Mouse (Mus musculus): ENCODE measurements around the gene Mkln1.
"Not testable (repeated sequence)": the region's sequence is repeated elsewhere in the genome, so short reads cannot be mapped to it uniquely, and the experiment has no call there.

The Mkln1 gene

DNA sequence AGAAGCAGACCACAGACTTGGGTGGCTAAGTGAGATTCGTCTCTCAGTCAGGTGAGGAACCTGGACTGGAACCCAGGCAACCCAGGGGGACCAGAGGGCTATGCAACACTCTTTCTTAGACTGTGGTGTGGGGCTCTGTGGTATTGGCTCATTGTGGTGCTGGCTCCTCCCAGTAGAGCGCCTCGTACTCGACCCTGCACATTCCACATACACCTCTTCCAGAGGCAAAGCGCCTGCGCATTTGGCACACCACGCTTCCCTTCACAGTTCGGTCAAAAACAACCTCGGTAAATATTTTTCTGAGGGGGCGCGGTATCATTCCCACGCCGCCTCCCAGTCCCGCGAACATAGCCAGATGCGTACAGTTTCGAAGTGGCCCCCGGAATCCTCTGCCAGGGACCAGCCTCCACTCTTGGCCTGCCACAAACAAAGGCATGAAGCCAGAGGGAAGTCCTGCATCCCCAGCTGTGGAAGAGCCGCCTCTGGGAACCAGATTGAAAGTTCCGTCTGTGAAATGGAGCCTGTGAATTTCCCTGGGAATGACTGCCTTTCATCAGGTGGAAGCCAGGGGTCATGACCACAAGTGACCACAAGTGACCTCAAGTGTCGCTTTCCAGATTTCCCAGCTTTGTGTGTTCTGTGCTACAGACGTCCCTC is 152.5 kb downstream of the Mkln1 start:
- no peak for DNase-seq (ENCODE audit: low spot score in 2 of 2)

DNA sequence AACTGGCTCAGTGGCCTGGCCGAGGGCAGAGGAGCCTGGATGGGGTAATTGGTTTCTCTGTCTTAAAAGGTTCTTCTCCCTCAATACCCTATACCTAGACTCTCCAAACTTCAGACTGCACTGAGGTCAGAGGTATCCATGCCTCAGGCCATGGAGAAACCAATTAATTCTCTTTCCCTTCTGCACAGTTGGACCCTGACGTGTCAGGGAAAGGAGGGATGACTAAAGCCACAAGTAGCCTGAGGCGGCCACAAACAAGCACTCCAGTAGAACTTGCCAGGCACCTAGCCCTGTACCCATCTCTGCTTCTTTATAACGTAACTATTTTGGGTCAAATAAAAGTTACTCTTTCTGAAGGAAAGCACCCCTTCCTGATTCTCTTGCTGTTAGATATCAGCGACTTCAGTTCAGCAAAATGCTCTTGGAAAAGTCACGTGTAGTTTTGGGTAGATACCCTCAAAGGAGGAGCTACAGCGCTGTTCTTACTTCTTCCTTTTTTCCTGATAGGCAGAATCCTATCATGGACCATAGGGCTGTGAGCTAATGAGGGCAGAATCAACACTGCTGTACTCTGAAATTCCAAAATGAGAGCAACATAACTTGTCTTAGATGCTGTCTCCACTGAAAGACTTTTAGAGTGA is 158.0 kb downstream of the Mkln1 start:
- no peak for DNase-seq (ENCODE audit: low spot score in 2 of 2)

DNA sequence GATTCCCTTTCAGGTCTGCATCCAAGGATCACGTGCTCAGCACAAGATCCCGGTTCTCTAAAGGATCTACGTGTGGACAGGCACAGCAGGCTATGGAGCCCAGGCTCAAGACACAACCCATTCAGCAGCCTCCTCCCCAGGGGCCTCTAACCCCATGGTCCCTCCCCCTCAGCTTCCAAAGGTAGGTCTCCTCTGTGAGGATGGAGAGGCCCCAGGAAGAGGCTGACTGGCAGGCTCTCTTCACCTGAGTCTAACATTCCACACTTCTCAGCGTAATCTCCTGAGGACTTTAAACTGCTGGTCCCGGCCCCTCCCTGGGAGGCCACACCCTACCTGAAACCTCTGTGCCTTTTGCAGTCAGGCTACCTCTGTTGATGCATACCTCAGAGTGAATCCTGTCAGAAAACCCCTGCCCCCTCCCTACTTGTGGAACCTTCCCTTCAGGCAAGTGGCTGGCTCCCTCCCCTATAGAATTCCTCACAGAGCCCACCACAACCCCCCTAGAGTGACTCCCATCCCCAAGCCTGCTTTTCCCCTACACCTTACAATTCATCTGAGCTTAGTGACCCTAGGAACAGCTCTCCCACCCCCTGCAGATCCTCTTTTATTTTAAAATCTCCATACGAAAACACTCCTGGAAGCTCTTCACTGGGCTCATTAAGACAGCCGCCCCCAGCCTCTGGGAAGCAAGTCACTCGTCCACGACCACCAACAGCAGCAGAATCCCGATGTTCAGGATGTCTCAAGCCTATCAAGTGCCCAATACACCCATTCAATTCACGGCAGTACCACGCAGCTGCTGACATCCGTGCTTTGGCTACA is 161.8 kb downstream of the Mkln1 start:
- no peak for DNase-seq (ENCODE audit: low spot score in 2 of 2)

DNA sequence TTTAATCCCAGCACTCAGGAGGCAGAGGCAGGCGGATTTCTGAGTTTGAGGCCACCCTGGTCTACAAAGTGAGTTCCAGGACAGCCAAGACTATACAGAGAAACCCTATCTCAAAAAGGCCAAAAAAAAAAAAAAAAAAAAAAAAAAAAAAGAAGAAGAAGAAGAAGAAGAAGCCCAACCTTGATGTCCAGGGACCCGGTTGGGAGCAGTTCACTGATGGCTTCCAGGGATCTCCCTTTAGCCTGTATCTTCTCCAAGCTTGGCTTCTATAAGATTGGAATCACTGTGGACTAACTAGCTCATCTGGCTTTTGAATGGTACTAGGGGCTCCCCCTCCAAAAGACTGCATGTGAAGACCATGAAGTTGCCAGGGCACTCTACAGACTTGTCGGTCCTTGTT is 163.4 kb downstream of the Mkln1 start:
- DNase-seq (ENCODE audit: low spot score in 2 of 2) = not testable (repeated sequence)

DNA sequence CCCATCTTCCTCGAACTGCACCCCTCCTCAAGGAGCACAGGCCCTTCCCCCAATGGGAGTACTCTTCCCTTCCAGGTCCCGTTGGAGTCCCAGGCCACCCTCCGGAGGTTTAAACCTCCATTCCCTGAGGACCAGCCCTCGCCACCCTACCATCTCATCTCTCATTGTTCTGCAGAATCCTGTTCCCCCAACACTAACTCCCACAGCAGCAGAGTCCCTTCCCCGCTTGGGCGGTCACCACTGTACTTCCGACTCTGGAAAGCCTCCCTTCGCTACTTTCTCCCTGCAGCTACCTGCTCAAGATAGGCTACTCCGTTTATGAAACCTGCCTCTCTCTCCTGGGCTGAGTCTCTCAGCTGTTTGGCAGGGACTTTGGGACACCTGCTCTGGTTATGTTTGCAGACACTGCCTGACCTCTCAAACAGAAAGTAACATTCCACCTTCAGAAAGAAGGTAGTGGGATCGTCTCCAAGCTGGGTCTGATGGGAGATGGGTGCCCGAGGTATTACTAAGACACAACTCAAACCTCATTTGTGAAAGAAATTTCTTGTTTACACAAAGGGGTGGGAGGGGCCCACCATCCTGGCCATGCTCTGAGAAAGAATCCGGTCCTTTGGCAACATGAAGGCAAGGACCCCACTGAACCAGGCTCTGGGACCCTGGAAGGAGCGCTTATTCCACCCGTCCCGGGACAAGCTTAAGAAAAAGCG is 164.0 kb downstream of the Mkln1 start:
- DNase-seq (ENCODE audit: low spot score in 2 of 2) = no peak

DNA sequence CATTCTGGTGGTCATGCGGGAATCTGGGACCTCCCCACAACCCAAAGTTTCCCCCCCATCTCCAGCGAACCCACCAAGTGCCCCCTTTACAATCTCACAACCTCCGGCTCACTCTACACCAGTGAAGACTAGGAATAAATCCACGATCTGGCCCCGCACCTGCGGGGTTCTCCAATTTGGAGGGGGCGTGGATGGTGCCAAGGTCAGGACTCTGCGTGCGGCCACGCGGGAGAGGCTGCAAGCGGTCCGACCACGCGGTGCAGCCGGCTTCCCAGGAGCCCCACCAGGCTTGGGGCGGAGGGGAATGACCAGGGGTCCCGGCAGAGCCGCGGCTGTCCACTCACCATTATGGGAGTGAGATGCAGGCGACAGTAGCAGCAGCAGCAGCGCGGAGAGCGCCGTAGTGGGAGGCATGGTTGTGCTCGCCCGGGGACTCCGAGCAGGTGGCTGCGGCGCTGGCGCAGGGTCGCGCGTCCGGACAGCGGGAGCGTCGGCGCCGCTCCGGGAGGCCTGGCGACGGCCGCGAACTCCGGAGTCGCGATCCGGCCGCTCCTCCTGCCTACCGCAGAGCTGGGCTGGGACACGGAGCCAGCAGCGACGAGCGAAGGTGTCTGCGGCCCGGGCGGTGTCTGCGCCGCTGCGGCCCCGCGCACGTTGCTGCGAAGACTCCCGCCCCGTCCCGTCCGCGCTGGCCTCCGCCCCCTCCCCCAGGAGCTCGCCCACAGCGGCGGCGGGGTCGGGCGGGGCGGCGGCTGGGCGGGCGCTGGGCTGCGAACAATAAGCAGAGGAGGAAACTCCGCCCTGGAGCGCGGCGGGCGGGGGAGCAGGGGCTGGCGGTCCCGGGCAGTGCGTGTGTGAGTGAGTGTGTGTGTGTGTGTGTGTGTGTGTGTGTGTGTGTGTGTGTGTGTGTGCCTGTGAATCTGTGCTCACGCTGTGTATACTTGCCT is 165.0 kb downstream of the Mkln1 start, which contains the start of gene Podxl:
Podxl (minus strand) TSS at position 747 of the 947 bp plus-strand sequence.
- peak; percentile 62 to 75 for DNase-seq (ENCODE audit: low spot score in 2 of 2)

DNA sequence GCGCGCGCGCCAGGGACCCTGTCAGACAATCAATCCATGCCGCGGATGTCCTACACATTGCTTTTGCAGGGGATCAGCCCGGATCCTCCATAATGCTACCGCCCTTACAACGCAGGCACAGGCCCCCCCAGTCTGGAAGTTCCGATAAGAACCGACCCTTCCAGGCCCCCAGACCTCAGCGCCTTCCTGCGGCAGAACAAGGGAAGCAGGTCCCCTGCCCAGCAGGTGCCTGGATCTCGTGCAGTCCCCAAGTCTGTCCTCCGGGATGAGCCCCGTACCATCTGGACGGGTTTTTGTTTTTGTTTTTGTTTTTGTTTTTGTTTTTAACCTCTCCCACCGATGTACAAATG is 165.6 kb downstream of the Mkln1 start:
- DNase-seq (ENCODE audit: low spot score in 2 of 2) = no peak

DNA sequence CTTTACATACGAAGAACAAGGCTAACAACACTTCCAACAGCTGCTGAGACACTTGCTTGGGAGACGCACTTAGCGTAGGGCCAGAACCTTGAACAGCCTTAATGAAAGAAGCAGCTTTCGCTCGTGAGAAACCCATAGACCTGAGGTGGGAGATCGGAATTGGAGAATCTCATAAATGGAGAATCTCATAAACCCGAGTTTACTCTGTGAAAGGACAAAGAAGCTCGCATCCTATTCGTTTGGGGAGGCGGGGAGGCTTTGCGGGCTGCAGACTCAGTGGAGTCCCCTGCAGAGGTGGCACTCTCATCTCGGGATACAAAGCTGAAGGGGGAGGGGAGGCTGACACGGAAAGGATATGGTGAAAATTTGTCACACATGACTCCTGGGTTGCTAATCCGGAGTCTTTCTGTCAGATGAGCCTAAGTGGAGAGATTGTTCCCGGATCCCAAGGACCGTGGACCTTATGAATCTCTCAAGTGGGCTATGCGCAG is 166.4 kb downstream of the Mkln1 start:
- no peak for DNase-seq (ENCODE audit: low spot score in 2 of 2)

All from spleen, postnatal 4 days (tissue).